Comparison of ENCODE assay signal across 19 mouse cellular contexts in the genomic region with DNA sequence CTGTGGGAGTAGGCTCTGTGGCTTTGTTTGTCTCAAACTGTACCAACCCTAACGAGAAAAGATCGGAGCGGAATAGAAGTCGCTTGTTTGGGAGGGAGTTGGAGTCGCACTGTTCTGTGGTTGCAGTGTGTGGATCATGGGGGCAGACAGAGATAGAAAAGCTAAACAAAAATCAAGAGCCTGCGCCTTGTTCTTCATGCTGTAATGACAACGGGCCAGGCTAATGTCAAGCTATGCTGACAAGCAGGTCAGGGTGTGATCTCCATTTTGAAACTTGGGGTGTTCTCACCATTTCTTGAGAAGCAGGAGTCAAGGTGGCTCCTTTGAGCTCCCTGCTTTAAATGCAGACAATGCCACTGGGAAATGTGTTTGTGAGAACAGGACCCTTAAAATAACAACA.
A peak's percentile ranks its signal among the peaks of the same experiment; 100 is the strongest.
DNase-seq lines count a peak whose midpoint lies in the region; ATAC-seq and TF ChIP-seq lines count a peak whose summit lies in the region.
"Had no signal": no experiment of that assay in that cellular context is flagged by ENCODE, and none has a peak within 500 bp of the region (broad histone marks: within the 10 kb centered on the region; RNA-seq: fewer than 3 reads in every experiment).

No protein-coding gene starts in this region.

- no peak overlapping the region; the same call in 1 of the 2 replicates for H3K9ac ChIP-seq in forebrain, embryonic 11.5 days (ENCODE audit: low read length)
- H3K9ac ChIP-seq in forebrain, postnatal 0 days = no peak overlapping the region
- H3K9ac ChIP-seq in heart, embryonic 16.5 days (ENCODE audit: low read length) = no peak overlapping the region
- H3K9ac ChIP-seq in stomach, embryonic 16.5 days (ENCODE audit: low read length) = no peak overlapping the region
- no peak overlapping the region for H3K9ac ChIP-seq in stomach, postnatal 0 days (ENCODE audit: low read length)
- H3K9ac ChIP-seq: hindbrain, embryonic 15.5 days; liver, embryonic 13.5 days; neural tube, embryonic 15.5 days had no signal

- no peak for ATAC-seq in forebrain, embryonic 11.5 days (replicated peaks; ENCODE audit: low FRiP score)
- no peak for ATAC-seq in forebrain, postnatal 0 days
- no peak for ATAC-seq in heart, embryonic 16.5 days (replicated peaks; ENCODE audit: extremely low read depth, insufficient read depth, low FRiP score)
- ATAC-seq in stomach, embryonic 16.5 days (ENCODE audit: insufficient read depth, low FRiP score) = no peak
- ATAC-seq in stomach, postnatal 0 days (ENCODE audit: low FRiP score, low TSS enrichment) = no peak
- ATAC-seq: lung, postnatal 0 days had no signal

- no peaks in the 10 kb centered on the region for H3K27me3 ChIP-seq in forebrain, embryonic 11.5 days (ENCODE audit: control insufficient read depth, insufficient read depth, low read length)
- H3K27me3 ChIP-seq in forebrain, postnatal 0 days (ENCODE audit: insufficient read depth, low read length) = no peaks in the 10 kb centered on the region
- no peaks in the 10 kb centered on the region for H3K27me3 ChIP-seq in heart, embryonic 16.5 days (ENCODE audit: control insufficient read depth, insufficient read depth, low read length)
- no peaks in the 10 kb centered on the region for H3K27me3 ChIP-seq in stomach, embryonic 16.5 days (ENCODE audit: control insufficient read depth, insufficient read depth, low read length)
- no peaks in the 10 kb centered on the region for H3K27me3 ChIP-seq in stomach, postnatal 0 days (ENCODE audit: control insufficient read depth, insufficient read depth, low read length)
- H3K27me3 ChIP-seq: hindbrain, embryonic 15.5 days; liver, embryonic 13.5 days; neural tube, embryonic 15.5 days had no signal

- 35% methylated on average over 7 of the region's 7 CpGs for WGBS in forebrain, embryonic 11.5 days
- WGBS in forebrain, postnatal 0 days = 22% methylated on average over 7 of the region's 7 CpGs
- 63% methylated on average over 7 of the region's 7 CpGs for WGBS in heart, embryonic 16.5 days
- WGBS in stomach, embryonic 16.5 days = 54% methylated on average over 7 of the region's 7 CpGs
- WGBS in stomach, postnatal 0 days = 50% methylated on average over 7 of the region's 7 CpGs
- WGBS in olfactory bulb, adult 2 months = 33% methylated on average over 7 of the region's 7 CpGs
- 78% methylated on average over 7 of the region's 7 CpGs for WGBS in lung, adult 2 months

- no peak for TF ChIP-seq CTCF in forebrain, postnatal 0 days (IDR thresholded peaks at IDR 0.05; ENCODE audit: low read depth)
- no peak for TF ChIP-seq CTCF in stomach, postnatal 0 days (IDR thresholded peaks at IDR 0.05; ENCODE audit: low read depth)
- TF ChIP-seq CTCF in olfactory bulb, adult 2 months (IDR thresholded peaks at IDR 0.05; ENCODE audit: insufficient read depth, low read depth, low read length) = no peak
- no peak for TF ChIP-seq CTCF in lung, adult 2 months (IDR thresholded peaks at IDR 0.05; ENCODE audit: insufficient read depth, low read length)

- H3K4me2 ChIP-seq in forebrain, embryonic 11.5 days (ENCODE audit: low read depth, low read length, severe bottlenecking) = peak overlapping the region; percentile 33; the same call in 1 of the 2 replicates
- no peak overlapping the region; the same call in 1 of the 2 replicates for H3K4me2 ChIP-seq in forebrain, postnatal 0 days (ENCODE audit: low read depth)
- no peak overlapping the region for H3K4me2 ChIP-seq in heart, embryonic 16.5 days (ENCODE audit: low read depth, low read length)
- H3K4me2 ChIP-seq in stomach, embryonic 16.5 days (ENCODE audit: low read depth, low read length) = 0 out of 2 replicates have a peak overlapping the region, but pooled peaks have one; percentile 3
- H3K4me2 ChIP-seq in stomach, postnatal 0 days (replicated peaks; ENCODE audit: low read depth) = no peak overlapping the region
- H3K4me2 ChIP-seq: hindbrain, embryonic 15.5 days; liver, embryonic 13.5 days; neural tube, embryonic 15.5 days had no signal

- H3K27ac ChIP-seq in forebrain, embryonic 11.5 days (ENCODE audit: low read depth, low read length) = no peak overlapping the region
- no peak overlapping the region for H3K27ac ChIP-seq in forebrain, postnatal 0 days (ENCODE audit: low read depth, low read length)
- H3K27ac ChIP-seq in heart, embryonic 16.5 days (ENCODE audit: low read length) = peak overlapping the region; percentile 48; the same call in 1 of the 2 replicates
- no peak overlapping the region for H3K27ac ChIP-seq in stomach, embryonic 16.5 days (ENCODE audit: low read length)
- no peak overlapping the region for H3K27ac ChIP-seq in stomach, postnatal 0 days (replicated peaks)
- peak overlapping the region; percentile 75 for H3K27ac ChIP-seq in olfactory bulb, adult 2 months (ENCODE audit: insufficient read depth, low read depth, low read length)
- H3K27ac ChIP-seq: hindbrain, embryonic 15.5 days; kidney, postnatal 0 days; liver, embryonic 13.5 days; neural tube, embryonic 15.5 days had no signal

- TF ChIP-seq EP300 in stomach, postnatal 0 days (optimal IDR thresholded peaks at IDR 0.05) = no peak

- no peak overlapping the region for H3K4me3 ChIP-seq in forebrain, embryonic 11.5 days (ENCODE audit: low read depth, low read length)
- no peak overlapping the region for H3K4me3 ChIP-seq in forebrain, postnatal 0 days (ENCODE audit: low read depth, low read length)
- H3K4me3 ChIP-seq in heart, embryonic 16.5 days (ENCODE audit: low read length) = no peak overlapping the region
- no peak overlapping the region for H3K4me3 ChIP-seq in stomach, embryonic 16.5 days (replicated peaks; ENCODE audit: low read length)
- no peak overlapping the region for H3K4me3 ChIP-seq in stomach, postnatal 0 days (ENCODE audit: low read depth, low read length)
- H3K4me3 ChIP-seq in olfactory bulb, adult 2 months (ENCODE audit: insufficient read depth, low read depth, low read length) = no peak overlapping the region
- H3K4me3 ChIP-seq in lung, adult 2 months (replicated peaks; ENCODE audit: extremely low read depth, low read depth, low read length) = no peak overlapping the region
- H3K4me3 ChIP-seq: embryonic facial prominence, embryonic 10.5 days; hindbrain, embryonic 15.5 days; liver, embryonic 13.5 days; myocyte; neural tube, embryonic 15.5 days had no signal

- DNase-seq in forebrain, embryonic 11.5 days (ENCODE audit: low spot score) = peak; percentile 40
- no peak for DNase-seq in forebrain, postnatal 0 days
- DNase-seq in heart, postnatal 36 days = no peak
- DNase-seq in stomach, postnatal 0 days (ENCODE audit: low spot score) = no peak
- DNase-seq in lung, adult 2 months = no peak
- DNase-seq: adrenal gland, adult 2 months; cerebellum, postnatal 36 days; kidney, adult 11 months; liver, embryonic 13.5 days; thymus, adult 18-20 months had no signal

- intact Hi-C loops in heart, postnatal 36 days (cut with DNase I) = no loop called here

- no peaks in the 10 kb centered on the region for H3K9me3 ChIP-seq in forebrain, embryonic 11.5 days (ENCODE audit: control insufficient read depth, low read length)
- no peaks in the 10 kb centered on the region for H3K9me3 ChIP-seq in forebrain, postnatal 0 days (ENCODE audit: low read length)
- H3K9me3 ChIP-seq in heart, embryonic 16.5 days (replicated peaks; ENCODE audit: control insufficient read depth, low read length) = no peaks in the 10 kb centered on the region
- H3K9me3 ChIP-seq in stomach, embryonic 16.5 days (replicated peaks; ENCODE audit: control insufficient read depth, low read length) = no peaks in the 10 kb centered on the region
- H3K9me3 ChIP-seq in stomach, postnatal 0 days (ENCODE audit: control insufficient read depth, low read length) = no peaks in the 10 kb centered on the region
- H3K9me3 ChIP-seq: embryonic facial prominence, embryonic 10.5 days; hindbrain, embryonic 15.5 days; liver, embryonic 13.5 days; neural tube, embryonic 15.5 days had no signal

- no peaks in the 10 kb centered on the region for H3K36me3 ChIP-seq in forebrain, embryonic 11.5 days (ENCODE audit: control insufficient read depth, insufficient read depth, low read length)
- no peaks in the 10 kb centered on the region for H3K36me3 ChIP-seq in forebrain, postnatal 0 days (ENCODE audit: insufficient read depth)
- H3K36me3 ChIP-seq in heart, embryonic 16.5 days (ENCODE audit: control insufficient read depth, insufficient read depth) = no peaks in the 10 kb centered on the region
- H3K36me3 ChIP-seq in stomach, embryonic 16.5 days (ENCODE audit: control insufficient read depth, insufficient read depth, low read length) = no peaks in the 10 kb centered on the region
- no peaks in the 10 kb centered on the region for H3K36me3 ChIP-seq in stomach, postnatal 0 days (ENCODE audit: control insufficient read depth, insufficient read depth, low read length)
- H3K36me3 ChIP-seq: embryonic facial prominence, embryonic 10.5 days; hindbrain, embryonic 15.5 days; liver, embryonic 13.5 days; neural tube, embryonic 15.5 days had no signal

- peaks cover 12% of the 10 kb centered on the region; the same call in 1 of the 2 replicates for H3K4me1 ChIP-seq in forebrain, embryonic 11.5 days (replicated peaks; ENCODE audit: control insufficient read depth, insufficient read depth, low read length)
- H3K4me1 ChIP-seq in forebrain, postnatal 0 days (ENCODE audit: insufficient read depth) = no peaks in the 10 kb centered on the region
- H3K4me1 ChIP-seq in heart, embryonic 16.5 days (ENCODE audit: control insufficient read depth, insufficient read depth, low read length) = peaks cover 27% of the 10 kb centered on the region
- H3K4me1 ChIP-seq in stomach, embryonic 16.5 days (ENCODE audit: control insufficient read depth, insufficient read depth, low read length) = no peaks in the 10 kb centered on the region
- H3K4me1 ChIP-seq in stomach, postnatal 0 days (replicated peaks; ENCODE audit: control insufficient read depth, insufficient read depth) = no peaks in the 10 kb centered on the region
- peaks cover 28% of the 10 kb centered on the region for H3K4me1 ChIP-seq in olfactory bulb, adult 2 months (ENCODE audit: control insufficient read depth, insufficient read depth, low read length)
- no peaks in the 10 kb centered on the region for H3K4me1 ChIP-seq in lung, adult 2 months (ENCODE audit: control insufficient read depth, insufficient read depth, low read length)
- H3K4me1 ChIP-seq: liver, embryonic 13.5 days had no signal

- TF ChIP-seq POLR2A in olfactory bulb, adult 2 months (IDR thresholded peaks at IDR 0.05; ENCODE audit: insufficient read depth, low read depth, low read length) = no peak
- no peak for TF ChIP-seq POLR2A in lung, adult 2 months (IDR thresholded peaks at IDR 0.05; ENCODE audit: borderline replicate concordance, extremely low read depth, low read depth, low read length)

Comparison
In these comparisons a context has a peak if more than half of its experiments do, and no peak if none do; other contexts are left out.
1. H3K4me2 ChIP-seq: peak in forebrain, embryonic 11.5 days (single experiment) and stomach, embryonic 16.5 days (single experiment); none in forebrain, postnatal 0 days (single experiment), heart, embryonic 16.5 days (single experiment) and stomach, postnatal 0 days (single experiment).
2. H3K27ac ChIP-seq: peak in heart, embryonic 16.5 days (single experiment) and olfactory bulb, adult 2 months (single experiment); none in forebrain, embryonic 11.5 days (single experiment), forebrain, postnatal 0 days (single experiment), stomach, embryonic 16.5 days (single experiment) and stomach, postnatal 0 days (single experiment).